Mouse (Mus musculus) embryonic fibroblast, embryonic 13.5 days (primary cell): ENCODE data around the gene Olfr812.

Experiments used
- CTCF ChIP-seq: IDR thresholded peaks from 2 replicates; pipeline ENCODE4 v1.5.1; 2011; ENCODE audit warnings: mild to moderate bottlenecking, control low read depth, low read length, moderate library complexity, borderline replicate concordance; ENCODE audit not compliant: insufficient read depth
- POLR2A ChIP-seq: IDR thresholded peaks from 2 replicates; pipeline ENCODE4 v1.6.1; 2011; ENCODE audit warnings: low read depth, mild to moderate bottlenecking, control low read depth, low read length, moderate library complexity

DNA sequence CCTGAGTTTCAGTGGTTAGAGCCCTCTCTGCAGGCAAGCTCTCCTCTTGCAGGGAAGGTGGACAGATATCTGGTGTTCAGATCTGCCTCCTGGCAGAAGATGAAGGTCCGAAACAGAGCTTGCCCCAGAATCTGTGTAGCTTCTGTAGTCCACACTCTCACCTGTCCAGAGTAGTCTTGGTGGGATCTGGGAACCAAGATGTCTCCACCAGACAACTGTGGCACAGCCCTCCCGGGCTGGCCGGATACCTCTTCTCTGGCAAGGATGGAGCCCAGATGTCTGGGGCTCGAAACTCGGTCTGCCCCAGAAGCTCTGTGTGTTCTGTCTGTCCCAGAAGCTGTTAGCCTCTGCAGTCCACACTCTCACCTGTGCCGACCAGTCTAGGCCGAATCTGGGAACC is 40.0 kb upstream of the Olfr812 start:
- TF ChIP-seq CTCF (no peak), POLR2A (no peak)
